Mouse (Mus musculus): ENCODE measurements around the gene Pde1c.

Gene Pde1c

GRCm38 (mm10) chr6:56328103-56328502, 240.8 kb downstream of the Pde1c start:
- Histone ChIP-seq H3K36me3 (ENCODE audit: control insufficient read depth, insufficient read depth, low read length, poor library complexity, severe bottlenecking) (no peaks in the 10 kb centered on the region), H3K27me3 (ENCODE audit: control insufficient read depth, insufficient read depth, low read length, poor library complexity, severe bottlenecking) (no peaks in the 10 kb centered on the region)
- no peak for DNase-seq (ENCODE audit: low read depth, low spot score)

DNA sequence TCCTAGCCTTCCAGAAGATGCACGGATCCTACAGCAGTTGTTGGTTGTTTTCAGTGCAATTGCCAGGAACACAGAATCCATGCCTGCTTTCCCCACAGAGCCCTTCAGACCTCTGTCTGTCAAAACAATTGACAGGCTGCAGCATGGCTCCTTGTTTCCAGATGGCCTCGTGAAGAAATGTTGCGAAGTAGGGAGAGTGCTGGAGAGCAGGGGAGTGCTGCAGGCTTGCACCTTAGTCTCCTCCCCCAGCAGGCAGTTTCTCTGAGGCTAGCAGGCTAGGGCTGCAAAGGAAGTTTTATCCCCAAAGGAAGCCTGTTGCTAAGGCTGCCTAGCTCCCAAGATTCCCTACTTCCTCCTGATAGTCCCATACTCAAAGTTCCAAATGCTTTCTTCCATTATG, 246.1 kb downstream of the Pde1c start:
- no peaks in the 10 kb centered on the region for H3K36me3 ChIP-seq (ENCODE audit: control insufficient read depth, insufficient read depth, low read length, poor library complexity, severe bottlenecking)
- H3K27me3 ChIP-seq (ENCODE audit: control insufficient read depth, insufficient read depth, low read length, poor library complexity, severe bottlenecking): no peaks in the 10 kb centered on the region
- no peak for DNase-seq (ENCODE audit: low read depth, low spot score)

DNA sequence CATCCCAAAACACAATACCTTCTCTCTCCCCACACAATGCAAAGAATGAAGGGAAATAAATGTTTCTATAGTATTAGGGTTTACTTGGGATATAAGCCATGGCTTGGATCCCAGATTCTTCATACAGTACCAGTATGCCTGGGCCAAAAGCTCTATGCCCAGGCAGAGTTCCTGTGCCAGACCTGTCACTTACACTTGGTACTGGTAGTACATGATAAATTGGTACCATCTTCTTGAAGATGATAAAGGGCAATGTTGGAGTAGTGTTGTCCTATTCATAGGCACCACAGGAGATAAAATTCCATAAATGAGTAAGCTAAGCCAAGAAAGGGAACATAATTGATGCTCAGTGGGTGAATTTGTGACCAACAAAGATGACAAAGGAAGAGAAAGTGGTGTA, 258.6 kb downstream of the Pde1c start:
- DNase-seq (ENCODE audit: low read depth, low spot score): no peak
- Histone ChIP-seq H3K36me3 (ENCODE audit: control insufficient read depth, insufficient read depth, low read length, poor library complexity, severe bottlenecking) (no peaks in the 10 kb centered on the region), H3K27me3 (ENCODE audit: control insufficient read depth, insufficient read depth, low read length, poor library complexity, severe bottlenecking) (no peaks in the 10 kb centered on the region)

GRCm38 (mm10) chr6:56306066-56306465, 262.8 kb downstream of the Pde1c start:
- no peak for DNase-seq (ENCODE audit: low read depth, low spot score)
- H3K27me3 ChIP-seq (ENCODE audit: control insufficient read depth, insufficient read depth, low read length, poor library complexity, severe bottlenecking): no peaks in the 10 kb centered on the region
- no peaks in the 10 kb centered on the region for H3K36me3 ChIP-seq (ENCODE audit: control insufficient read depth, insufficient read depth, low read length, poor library complexity, severe bottlenecking)

DNA sequence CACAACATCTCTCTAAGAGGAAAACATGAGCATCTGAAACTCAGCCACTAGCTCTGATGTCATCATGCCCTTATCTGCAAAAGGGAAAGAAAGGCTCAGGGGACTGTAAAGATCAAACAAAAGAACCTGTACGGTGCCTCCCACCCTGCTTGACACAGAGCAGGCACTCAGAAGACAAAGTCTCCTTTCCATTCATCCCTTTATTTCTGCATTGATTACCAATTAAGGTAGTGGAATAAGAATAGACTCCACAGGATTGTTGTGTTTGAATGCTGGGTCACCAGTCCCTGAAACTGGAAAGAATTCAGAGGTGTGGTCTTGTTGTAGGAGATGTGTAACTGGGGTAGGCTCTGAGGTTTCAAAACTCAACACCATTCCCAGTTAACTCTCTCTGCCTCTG, 276.7 kb downstream of the Pde1c start:
- no peaks in the 10 kb centered on the region for H3K36me3 ChIP-seq (ENCODE audit: control insufficient read depth, insufficient read depth, low read length, poor library complexity, severe bottlenecking)
- no peaks in the 10 kb centered on the region for H3K27me3 ChIP-seq (ENCODE audit: control insufficient read depth, insufficient read depth, low read length, poor library complexity, severe bottlenecking)
- DNase-seq (ENCODE audit: low read depth, low spot score): no peak

DNA sequence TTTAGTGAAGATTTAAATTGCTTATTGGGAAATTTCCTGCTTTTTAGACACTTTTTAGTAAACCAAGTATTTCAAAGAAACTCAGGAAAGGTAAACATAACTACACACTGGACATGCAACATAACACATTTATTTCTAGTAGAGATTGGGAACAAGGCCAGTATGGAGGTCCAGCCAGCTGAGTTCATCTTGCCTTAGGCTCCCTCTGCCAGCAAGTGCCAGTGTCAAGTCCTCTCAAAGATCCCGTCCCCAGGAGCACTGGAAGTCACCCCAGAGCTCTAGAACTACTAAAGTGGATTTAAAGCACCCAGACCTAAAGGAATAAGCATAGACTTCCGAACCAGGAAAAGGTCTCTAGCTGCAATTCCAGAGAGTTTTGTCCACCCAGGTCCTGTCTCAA, 279.6 kb downstream of the Pde1c start:
- no peaks in the 10 kb centered on the region for H3K36me3 ChIP-seq (ENCODE audit: control insufficient read depth, insufficient read depth, low read length, poor library complexity, severe bottlenecking)
- no peaks in the 10 kb centered on the region for H3K27me3 ChIP-seq (ENCODE audit: control insufficient read depth, insufficient read depth, low read length, poor library complexity, severe bottlenecking)
- DNase-seq (ENCODE audit: low read depth, low spot score): no peak

DNA sequence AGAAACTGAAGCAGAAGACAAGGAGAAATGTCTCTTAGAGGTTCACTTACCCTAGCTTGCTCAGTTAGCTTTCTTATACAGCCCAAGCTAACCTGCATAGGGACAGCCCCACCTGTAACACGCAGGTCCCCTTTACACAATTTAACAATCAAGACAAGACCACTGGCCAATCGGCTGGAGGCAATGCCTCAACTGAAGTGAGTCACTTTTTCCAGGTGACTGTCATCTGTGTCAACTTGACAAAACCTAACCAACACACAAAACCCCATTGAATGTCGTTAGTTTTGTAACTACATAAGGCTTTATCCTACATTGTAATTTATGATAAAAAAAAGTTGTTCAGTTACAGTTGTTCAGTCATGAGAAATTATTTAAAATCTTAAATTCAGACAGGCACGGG, 284.1 kb downstream of the Pde1c start:
- H3K36me3 ChIP-seq (ENCODE audit: control insufficient read depth, insufficient read depth, low read length, poor library complexity, severe bottlenecking): no peaks in the 10 kb centered on the region
- DNase-seq (ENCODE audit: low read depth, low spot score): no peak
- no peaks in the 10 kb centered on the region for H3K27me3 ChIP-seq (ENCODE audit: control insufficient read depth, insufficient read depth, low read length, poor library complexity, severe bottlenecking)

- no peaks in the 10 kb centered on the region for H3K36me3 ChIP-seq (ENCODE audit: control insufficient read depth, insufficient read depth, low read length, poor library complexity, severe bottlenecking)
- DNase-seq (ENCODE audit: low read depth, low spot score): no peak
These were observed 293.4 kb downstream of the Pde1c start for GRCm38 (mm10) chr6:56275461-56275860.

DNA sequence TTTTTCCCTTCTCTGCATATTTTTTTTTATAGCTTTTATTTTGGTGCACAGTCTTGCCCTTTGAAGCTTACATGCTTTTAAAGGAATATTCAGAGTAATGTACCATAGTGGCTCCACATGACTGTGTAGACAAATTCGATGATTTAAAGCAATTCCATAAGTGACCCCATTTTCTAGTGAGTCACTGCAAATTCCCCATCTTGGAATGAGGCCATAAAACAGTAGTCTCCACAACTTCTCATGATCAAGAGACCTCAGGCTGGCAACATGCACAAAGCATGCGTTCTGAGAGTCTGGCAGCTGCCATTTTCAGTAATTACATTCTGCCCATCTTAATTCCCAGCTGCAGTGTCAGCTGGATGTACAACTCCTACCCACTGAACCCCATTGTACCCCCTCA, 297.2 kb downstream of the Pde1c start:
- Histone ChIP-seq H3K36me3 (ENCODE audit: control insufficient read depth, insufficient read depth, low read length, poor library complexity, severe bottlenecking) (no peaks in the 10 kb centered on the region), H3K27me3 (ENCODE audit: control insufficient read depth, insufficient read depth, low read length, poor library complexity, severe bottlenecking) (no peaks in the 10 kb centered on the region)
- DNase-seq (ENCODE audit: low read depth, low spot score): no peak

More at GRCm38 (mm10) chr6:56275461-56275860, 293.4 kb downstream of the Pde1c start:
- no peaks in the 10 kb centered on the region for H3K27me3 ChIP-seq (ENCODE audit: control insufficient read depth, insufficient read depth, low read length, poor library complexity, severe bottlenecking)

DNA sequence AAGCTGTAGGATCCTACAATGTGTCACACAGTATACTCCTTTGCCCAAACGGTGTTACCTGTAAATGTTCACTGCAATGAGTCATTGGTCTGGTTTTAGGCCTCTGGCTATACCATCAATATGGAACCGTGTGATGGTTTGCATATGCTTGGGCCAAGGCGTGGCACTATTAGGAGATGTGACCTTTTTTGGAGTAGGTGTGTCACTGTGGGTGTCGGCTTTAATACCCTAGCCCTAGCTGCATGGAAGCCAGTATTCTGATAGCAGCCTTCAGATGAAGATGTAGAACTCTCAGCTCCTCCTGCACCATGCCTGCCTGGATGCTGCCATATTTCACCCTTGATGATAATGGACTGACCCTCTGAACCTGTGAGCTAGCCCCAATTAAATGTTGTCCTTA, 304.4 kb downstream of the Pde1c start:
- no peak for DNase-seq (ENCODE audit: low read depth, low spot score)

DNA sequence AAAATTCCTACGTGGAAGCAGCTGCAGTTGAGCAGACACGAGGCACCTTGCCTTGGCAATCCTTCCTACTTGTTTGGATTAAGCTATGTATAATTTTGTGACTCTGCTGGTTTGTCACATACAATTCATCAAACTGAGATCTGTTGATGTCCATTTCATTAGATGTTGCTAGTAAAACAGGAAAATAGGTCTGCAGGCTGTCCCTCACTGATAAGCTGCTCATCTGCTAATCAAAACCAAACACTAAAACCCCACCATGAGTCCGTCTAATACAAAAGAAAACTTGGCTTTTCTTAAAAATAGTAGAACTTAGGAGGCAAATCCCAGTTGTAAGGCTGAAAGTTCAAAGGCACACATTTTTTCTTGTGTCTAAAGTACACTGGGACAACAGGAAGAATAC, 308.8 kb downstream of the Pde1c start:
- no peak for DNase-seq (ENCODE audit: low read depth, low spot score)
- H3K36me3 ChIP-seq (ENCODE audit: control insufficient read depth, insufficient read depth, low read length, poor library complexity, severe bottlenecking): no peaks in the 10 kb centered on the region
- H3K27me3 ChIP-seq (ENCODE audit: control insufficient read depth, insufficient read depth, low read length, poor library complexity, severe bottlenecking): no peaks in the 10 kb centered on the region

More for the DNA sequence above, 304.4 kb downstream of the Pde1c start:
- Histone ChIP-seq H3K27me3 (ENCODE audit: control insufficient read depth, insufficient read depth, low read length, poor library complexity, severe bottlenecking) (no peaks in the 10 kb centered on the region), H3K36me3 (ENCODE audit: control insufficient read depth, insufficient read depth, low read length, poor library complexity, severe bottlenecking) (no peaks in the 10 kb centered on the region)

DNA sequence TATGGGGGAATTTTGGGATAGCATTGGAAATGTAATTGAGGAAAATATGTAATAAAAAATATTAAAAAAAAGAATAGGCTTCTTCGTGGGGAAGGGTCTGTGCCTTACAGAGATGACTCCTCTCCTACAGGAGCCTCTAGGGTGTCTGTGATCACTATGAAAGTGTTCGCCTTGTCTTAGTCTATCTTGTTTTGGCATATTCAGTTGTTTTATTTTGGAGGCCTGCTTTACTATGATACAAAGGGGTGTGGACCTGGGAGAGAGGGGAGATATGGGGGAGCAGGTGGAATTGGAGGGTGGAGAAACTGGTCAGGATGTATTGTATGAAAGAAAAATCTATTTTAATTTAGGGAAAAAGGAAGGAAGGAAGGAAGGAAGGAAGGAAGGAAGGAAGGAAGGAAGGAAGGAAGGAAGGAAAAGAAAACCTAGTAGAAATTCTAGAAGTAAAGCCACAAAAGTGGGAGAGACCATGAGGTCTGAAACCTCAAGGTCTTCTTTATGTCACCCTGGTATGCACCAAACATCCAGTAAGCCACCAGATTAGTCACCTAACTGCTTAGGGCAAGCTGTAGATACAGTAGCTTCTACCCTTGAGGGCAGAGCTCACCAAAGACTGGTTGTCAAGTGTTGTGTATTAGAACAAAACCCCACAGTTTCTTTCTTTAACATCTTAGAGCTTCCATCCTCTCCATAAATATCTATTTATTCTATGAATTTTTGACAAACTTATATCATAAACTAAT, 311.2 kb downstream of the Pde1c start:
- H3K27me3 ChIP-seq (ENCODE audit: control insufficient read depth, insufficient read depth, low read length, poor library complexity, severe bottlenecking): no peaks in the 10 kb centered on the region
- no peaks in the 10 kb centered on the region for H3K36me3 ChIP-seq (ENCODE audit: control insufficient read depth, insufficient read depth, low read length, poor library complexity, severe bottlenecking)
- no peak for DNase-seq (ENCODE audit: low read depth, low spot score)

GRCm38 (mm10) chr6:56250091-56250490, 318.8 kb downstream of the Pde1c start:
- Histone ChIP-seq H3K36me3 (ENCODE audit: control insufficient read depth, insufficient read depth, low read length, poor library complexity, severe bottlenecking) (no peaks in the 10 kb centered on the region), H3K27me3 (ENCODE audit: control insufficient read depth, insufficient read depth, low read length, poor library complexity, severe bottlenecking) (no peaks in the 10 kb centered on the region)
- DNase-seq (ENCODE audit: low read depth, low spot score): no peak

DNA sequence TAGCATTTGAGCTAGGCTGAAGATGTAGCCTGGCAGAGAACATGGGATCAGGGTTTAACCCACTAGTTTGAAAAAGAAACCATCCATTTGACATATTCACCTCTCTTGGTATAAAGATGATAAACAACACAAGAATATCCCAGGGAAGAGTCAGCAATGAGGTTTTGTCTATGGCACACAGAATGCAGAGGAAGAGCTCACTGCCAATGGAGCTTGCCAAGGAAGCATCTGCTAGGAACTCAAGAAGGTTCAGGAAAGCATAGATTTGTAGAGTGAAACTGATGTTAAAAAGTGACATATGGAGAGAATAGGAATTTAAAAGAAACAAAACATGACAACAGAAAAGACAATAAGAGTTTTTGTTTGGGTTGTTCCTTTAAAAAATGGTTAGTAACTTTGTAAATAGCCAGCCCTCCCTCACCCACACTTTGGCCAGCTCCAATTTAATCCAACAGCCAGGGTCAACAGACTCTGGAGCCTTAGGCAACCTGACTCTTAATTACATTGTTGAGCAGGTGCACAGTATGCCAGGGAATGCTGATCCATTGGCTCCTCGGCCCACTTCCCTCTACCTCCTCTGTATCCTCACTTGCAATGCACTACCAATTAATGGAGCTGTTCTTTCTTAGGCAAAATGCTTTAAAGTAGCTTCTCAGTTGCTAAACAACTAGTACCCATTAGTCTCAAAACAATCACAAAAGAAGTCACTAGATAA, 377.3 kb downstream of the Pde1c start:
- H3K27me3 ChIP-seq (ENCODE audit: control insufficient read depth, insufficient read depth, low read length, poor library complexity, severe bottlenecking): no peaks in the 10 kb centered on the region
- DNase-seq (ENCODE audit: low read depth, low spot score): no peak
- H3K36me3 ChIP-seq (ENCODE audit: control insufficient read depth, insufficient read depth, low read length, poor library complexity, severe bottlenecking): no peaks in the 10 kb centered on the region

- DNase-seq (ENCODE audit: low read depth, low spot score): no peak
- Histone ChIP-seq H3K36me3 (ENCODE audit: control insufficient read depth, insufficient read depth, low read length, poor library complexity, severe bottlenecking) (no peaks in the 10 kb centered on the region), H3K27me3 (ENCODE audit: control insufficient read depth, insufficient read depth, low read length, poor library complexity, severe bottlenecking) (no peaks in the 10 kb centered on the region)
These were observed 392.4 kb downstream of the Pde1c start for GRCm38 (mm10) chr6:56176485-56176884.
